Mouse (Mus musculus): Measurements from ENCODE around the gene Fam173a.

Fam173a gene

GRCm38 (mm10) chr17:25801029-25801428 is 8.3 kb upstream of the Fam173a start:
- peak; percentile 75 to 76 for DNase-seq (ENCODE audit: low spot score in 2 of 2)

- DNase-seq (ENCODE audit: low spot score in 2 of 2), result peak; percentile 90 to 92
These were observed 4.3 kb upstream of the Fam173a start, which contains the start of gene Metrn for GRCm38 (mm10) chr17:25796951-25797369. Gene Metrn (minus strand): TSS chr17:25797136.

GRCm38 (mm10) chr17:25796211-25796771 is 3.6 kb upstream of the Fam173a start:
- DNase-seq (ENCODE audit: low spot score in 2 of 2), result peak; percentile 58 to 61

GRCm38 (mm10) chr17:25795609-25796092 is 3.0 kb upstream of the Fam173a start, which contains the start of gene AC134908.4:
Gene AC134908.4 (minus strand): TSS chr17:25795659.
- peak; percentile 83 to 85 for DNase-seq (ENCODE audit: low spot score in 2 of 2)

GRCm38 (mm10) chr17:25794998-25795397 is 2.3 kb upstream of the Fam173a start:
- no peak for DNase-seq (ENCODE audit: low spot score in 2 of 2)

GRCm38 (mm10) chr17:25794197-25794596 is 1.5 kb upstream of the Fam173a start:
- peak; percentile 61 to 73 for DNase-seq (ENCODE audit: low spot score in 2 of 2)

GRCm38 (mm10) chr17:25791843-25792527 is 716 bp downstream of the Fam173a start:
- DNase-seq (ENCODE audit: low spot score in 2 of 2), result peak; percentile 89 to 92

GRCm38 (mm10) chr17:25791320-25791842 is 1.3 kb downstream of the Fam173a start:
- DNase-seq (ENCODE audit: low spot score in 2 of 2), result peak in 1 of 2 experiments; percentile 48

GRCm38 (mm10) chr17:25786781-25787504 is 5.8 kb downstream of the Fam173a start:
- no peak for DNase-seq (ENCODE audit: low spot score in 2 of 2)

- no peak for DNase-seq (ENCODE audit: low spot score in 2 of 2)
These were observed 6.4 kb downstream of the Fam173a start, which contains the start of gene Ccdc78 for GRCm38 (mm10) chr17:25786280-25786679. Gene Ccdc78 (plus strand): TSS chr17:25786580.

- peak; percentile 97 to 98 for DNase-seq (ENCODE audit: low spot score in 2 of 2)
These were observed 7.4 kb downstream of the Fam173a start, which contains the start of gene Haghl for GRCm38 (mm10) chr17:25785281-25785745. Gene Haghl (minus strand): TSS chr17:25785673.

GRCm38 (mm10) chr17:25783861-25784574 is 8.7 kb downstream of the Fam173a start:
- peak in 1 of 2 experiments; percentile 52 for DNase-seq (ENCODE audit: low spot score in 2 of 2)

- peak in 1 of 2 experiments; percentile 39 for DNase-seq (ENCODE audit: low spot score in 2 of 2)
These were observed 9.6 kb downstream of the Fam173a start for GRCm38 (mm10) chr17:25783086-25783485.

GRCm38 (mm10) chr17:25781339-25781738 is 11.4 kb downstream of the Fam173a start:
- no peak for DNase-seq (ENCODE audit: low spot score in 2 of 2)

GRCm38 (mm10) chr17:25777948-25778347 is 14.8 kb downstream of the Fam173a start:
- no peak for DNase-seq (ENCODE audit: low spot score in 2 of 2)

GRCm38 (mm10) chr17:25775318-25776062 is 17.2 kb downstream of the Fam173a start:
- DNase-seq (ENCODE audit: low spot score in 2 of 2), result no peak

GRCm38 (mm10) chr17:25773549-25774120 is 19.1 kb downstream of the Fam173a start, which contains the start of gene Narfl:
Gene Narfl (plus strand): TSS chr17:25773776.
- DNase-seq (ENCODE audit: low spot score in 2 of 2), result peak; percentile 98 to 99

- no peak for DNase-seq (ENCODE audit: low spot score in 2 of 2)
These were observed 23.4 kb downstream of the Fam173a start for GRCm38 (mm10) chr17:25769331-25769730.

- DNase-seq (ENCODE audit: low spot score in 2 of 2), result no peak
These were observed 26.8 kb downstream of the Fam173a start for GRCm38 (mm10) chr17:25765886-25766285.

- no peak for DNase-seq (ENCODE audit: low spot score in 2 of 2)
These were observed 30.1 kb downstream of the Fam173a start for GRCm38 (mm10) chr17:25762591-25762990.

Data from right cerebral cortex, postnatal 10 days (tissue).